Mouse (Mus musculus): Measurements from ENCODE around the gene Tmem163. TPM values are rescaled to one million over a fixed set of nuclear protein-coding genes. Genes with fewer than 3 reads are reported as not detected.

The Tmem163 gene
- polyA plus RNA-seq, 1 experiment from 2014 or later = 8.7 TPM

- Histone ChIP-seq H3K9ac (no peak overlapping the region), H3K36me3 (no peaks in the 10 kb centered on the region), H3K4me1 (no peaks in the 10 kb centered on the region), H3K4me2 (replicated peaks) (no peak overlapping the region), H3K4me3 (no peak overlapping the region), H3K9me3 (no peaks in the 10 kb centered on the region), H3K27ac (no peak overlapping the region), H3K27me3 (no peaks in the 10 kb centered on the region)
- no peak for ATAC-seq (ENCODE audit: insufficient number of reproducible peaks, insufficient read depth, low FRiP score, low TSS enrichment)
- 69% methylated on average over 2 of the region's 2 CpGs for WGBS
Measured at GRCm38 (mm10) chr1:127637917-127638316, 41.4 kb downstream of the Tmem163 start.

DNA sequence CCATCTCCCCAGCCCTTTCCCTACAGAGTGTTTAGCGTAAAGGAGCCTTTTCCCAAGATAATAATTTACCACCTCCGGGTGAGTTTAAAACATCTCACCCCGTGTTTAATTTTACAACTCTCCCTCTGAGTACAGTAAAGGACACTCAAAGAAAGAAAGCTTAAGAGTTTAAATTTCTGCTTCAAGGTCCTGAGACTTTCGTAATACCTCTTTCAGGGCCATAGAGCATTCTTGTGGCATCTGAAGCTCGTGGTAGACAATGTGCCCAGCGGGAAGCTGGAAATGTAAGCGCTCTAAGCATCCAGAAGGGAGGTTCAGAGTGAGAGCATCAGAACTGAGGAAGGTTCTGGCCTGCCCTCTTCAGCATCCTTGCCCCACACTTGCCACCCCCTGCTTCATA is 52.2 kb downstream of the Tmem163 start:
- no peak overlapping the region for H3K4me3 ChIP-seq
- H3K4me2 ChIP-seq (replicated peaks) = no peak overlapping the region
- H3K27me3 ChIP-seq = no peaks in the 10 kb centered on the region
- ATAC-seq (ENCODE audit: insufficient number of reproducible peaks, insufficient read depth, low FRiP score, low TSS enrichment) = no peak
- 74% methylated on average over 7 of the region's 7 CpGs for WGBS
- H3K4me1 ChIP-seq = peaks cover 4% of the 10 kb centered on the region
- no peaks in the 10 kb centered on the region for H3K9me3 ChIP-seq
- H3K9ac ChIP-seq = no peak overlapping the region
- H3K36me3 ChIP-seq = no peaks in the 10 kb centered on the region
- H3K27ac ChIP-seq = no peak overlapping the region

DNA sequence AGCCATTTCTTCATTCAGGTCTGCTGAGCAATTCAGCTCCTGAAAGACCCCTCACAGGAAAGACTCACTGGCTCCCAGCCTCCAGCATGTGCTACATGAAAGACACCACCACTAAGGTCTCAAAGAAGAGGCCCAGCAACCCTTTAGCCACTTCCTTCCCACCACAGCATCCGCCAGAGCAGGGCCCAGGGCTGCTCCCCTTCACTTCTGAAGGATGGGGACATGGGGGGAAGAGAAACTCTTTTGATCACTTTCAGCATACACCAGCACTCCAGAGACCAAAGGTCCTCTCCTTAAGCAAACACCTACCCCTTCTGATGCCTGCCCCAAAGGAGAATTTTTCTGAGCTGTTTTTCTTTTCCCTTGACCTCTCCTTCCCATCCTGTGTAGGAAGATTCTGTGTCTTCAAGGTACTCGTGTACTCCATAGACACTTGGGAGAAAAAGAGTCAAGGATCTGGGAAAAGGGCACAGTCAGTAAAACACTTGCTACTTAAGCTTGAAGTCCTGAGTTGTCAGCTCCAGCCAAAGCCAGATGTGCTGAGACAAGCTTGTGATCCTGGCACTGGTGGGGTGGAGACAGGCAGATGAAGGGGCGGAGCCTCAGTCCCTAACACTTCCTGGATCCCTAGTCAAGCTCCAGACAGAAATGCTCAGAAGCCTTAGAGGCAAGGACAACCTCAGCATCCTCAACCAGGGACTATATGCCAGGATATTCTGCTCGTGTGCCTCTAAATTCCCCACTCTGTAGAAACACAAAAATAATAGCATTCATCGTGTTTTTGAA is 53.6 kb downstream of the Tmem163 start:
- H3K9ac ChIP-seq = no peak overlapping the region
- no peak overlapping the region for H3K27ac ChIP-seq
- H3K36me3 ChIP-seq = no peaks in the 10 kb centered on the region
- no peak overlapping the region for H3K4me2 ChIP-seq (replicated peaks)
- peaks cover 4% of the 10 kb centered on the region for H3K4me1 ChIP-seq
- no peaks in the 10 kb centered on the region for H3K27me3 ChIP-seq
- ATAC-seq (ENCODE audit: insufficient number of reproducible peaks, insufficient read depth, low FRiP score, low TSS enrichment) = peak; percentile 59; the same call in 1 of the 2 replicates
- no peaks in the 10 kb centered on the region for H3K9me3 ChIP-seq
- H3K4me3 ChIP-seq = no peak overlapping the region
- 46% methylated on average over 5 of the region's 5 CpGs for WGBS

DNA sequence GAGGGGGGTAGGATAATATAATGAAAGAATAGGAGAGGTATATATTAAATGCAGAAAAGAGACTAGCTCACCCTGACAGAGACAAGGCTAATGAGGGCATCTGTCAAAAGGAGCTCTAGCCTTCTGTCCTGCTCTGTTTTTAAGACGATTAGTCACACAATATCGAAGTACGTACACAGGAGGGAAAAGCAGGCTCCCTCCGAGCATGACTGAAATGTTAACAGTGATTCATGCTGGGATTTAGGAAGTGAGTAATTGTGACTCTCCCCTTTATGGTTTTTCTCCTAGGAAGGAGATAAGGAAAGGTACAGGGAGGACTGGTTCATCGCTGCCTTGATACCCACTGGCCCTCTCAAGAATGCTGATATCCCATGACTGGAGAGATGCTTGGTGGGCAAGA is 57.0 kb downstream of the Tmem163 start:
- 73% methylated on average over 5 of the region's 5 CpGs for WGBS
- Histone ChIP-seq H3K36me3 (no peaks in the 10 kb centered on the region), H3K27me3 (no peaks in the 10 kb centered on the region), H3K9me3 (no peaks in the 10 kb centered on the region), H3K4me1 (peaks cover 4% of the 10 kb centered on the region), H3K9ac (no peak overlapping the region), H3K4me3 (no peak overlapping the region), H3K27ac (no peak overlapping the region), H3K4me2 (replicated peaks) (no peak overlapping the region)
- ATAC-seq (ENCODE audit: insufficient number of reproducible peaks, insufficient read depth, low FRiP score, low TSS enrichment) = no peak

DNA sequence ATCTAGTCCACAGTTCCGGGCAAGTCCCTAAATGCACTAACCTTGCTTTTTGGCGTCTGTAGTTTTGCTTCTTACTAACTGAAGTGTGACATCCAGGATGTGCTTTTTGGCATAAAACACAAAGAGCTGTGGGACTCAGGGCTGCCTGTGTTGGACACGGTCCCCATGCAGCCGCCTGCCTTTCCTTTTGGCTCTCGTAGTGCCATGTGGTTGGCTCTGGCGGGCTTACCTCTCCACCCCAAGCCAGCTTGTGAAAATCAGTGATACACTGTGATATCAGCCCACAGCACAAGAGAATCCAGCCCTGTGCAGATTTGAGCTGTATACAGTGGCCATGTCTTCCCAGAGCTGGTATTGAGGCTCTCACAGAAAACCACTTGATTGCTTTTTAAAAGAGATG is 60.3 kb downstream of the Tmem163 start:
- no peaks in the 10 kb centered on the region for H3K9me3 ChIP-seq
- no peak overlapping the region for H3K27ac ChIP-seq
- no peak overlapping the region for H3K9ac ChIP-seq
- H3K4me1 ChIP-seq = no peaks in the 10 kb centered on the region
- no peaks in the 10 kb centered on the region for H3K36me3 ChIP-seq
- WGBS = 82% methylated on average over 6 of the region's 6 CpGs
- no peak overlapping the region for H3K4me2 ChIP-seq (replicated peaks)
- no peak overlapping the region for H3K4me3 ChIP-seq
- no peak for ATAC-seq (ENCODE audit: insufficient number of reproducible peaks, insufficient read depth, low FRiP score, low TSS enrichment)
- no peaks in the 10 kb centered on the region for H3K27me3 ChIP-seq

DNA sequence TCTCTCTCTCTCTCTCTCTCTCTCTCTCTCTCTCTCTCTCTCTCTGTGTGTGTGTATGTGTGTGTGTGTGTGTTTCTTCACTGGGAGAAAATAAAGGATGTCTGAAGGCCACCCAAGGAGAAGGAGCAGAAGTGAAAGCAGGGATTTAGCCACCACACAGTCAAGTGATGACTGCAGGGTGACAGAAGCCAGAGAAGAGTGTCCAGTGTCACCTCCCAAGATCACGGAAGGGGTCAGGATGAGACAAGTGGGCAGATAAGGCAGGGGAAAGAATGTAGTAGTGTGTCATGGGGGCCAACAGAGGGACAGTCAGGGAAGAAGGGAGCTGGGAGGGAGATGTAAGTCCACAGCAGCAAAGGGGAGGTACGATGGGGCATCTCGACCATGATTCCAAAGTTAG is 69.0 kb downstream of the Tmem163 start:
- Histone ChIP-seq H3K27ac (no peak overlapping the region), H3K36me3 (no peaks in the 10 kb centered on the region), H3K4me1 (no peaks in the 10 kb centered on the region), H3K9ac (no peak overlapping the region), H3K4me2 (replicated peaks) (no peak overlapping the region), H3K4me3 (no peak overlapping the region), H3K27me3 (no peaks in the 10 kb centered on the region), H3K9me3 (no peaks in the 10 kb centered on the region)
- whole genome bisulfite sequencing = 84% methylated on average over 3 of the region's 3 CpGs
- no peak for ATAC-seq (ENCODE audit: insufficient number of reproducible peaks, insufficient read depth, low FRiP score, low TSS enrichment)

GRCm38 (mm10) chr1:127609814-127610213 is 69.5 kb downstream of the Tmem163 start:
- 74% methylated on average over 2 of the region's 2 CpGs for WGBS
- no peak overlapping the region for H3K27ac ChIP-seq
- H3K4me2 ChIP-seq (replicated peaks) = no peak overlapping the region
- no peak overlapping the region for H3K9ac ChIP-seq
- no peaks in the 10 kb centered on the region for H3K9me3 ChIP-seq
- no peak for ATAC-seq (ENCODE audit: insufficient number of reproducible peaks, insufficient read depth, low FRiP score, low TSS enrichment)
- no peaks in the 10 kb centered on the region for H3K27me3 ChIP-seq
- no peak overlapping the region for H3K4me3 ChIP-seq
- no peaks in the 10 kb centered on the region for H3K36me3 ChIP-seq
- no peaks in the 10 kb centered on the region for H3K4me1 ChIP-seq

GRCm38 (mm10) chr1:127608326-127608725 is 71.0 kb downstream of the Tmem163 start:
- Histone ChIP-seq H3K27ac (no peak overlapping the region), H3K9me3 (no peaks in the 10 kb centered on the region), H3K36me3 (no peaks in the 10 kb centered on the region), H3K9ac (no peak overlapping the region), H3K27me3 (no peaks in the 10 kb centered on the region), H3K4me2 (replicated peaks) (no peak overlapping the region), H3K4me1 (no peaks in the 10 kb centered on the region), H3K4me3 (no peak overlapping the region)
- WGBS = 85% methylated on average over 3 of the region's 3 CpGs
- no peak for ATAC-seq (ENCODE audit: insufficient number of reproducible peaks, insufficient read depth, low FRiP score, low TSS enrichment)

GRCm38 (mm10) chr1:127603697-127604631 is 75.4 kb downstream of the Tmem163 start:
- 73% methylated on average over 9 of the region's 9 CpGs for WGBS
- no peak for ATAC-seq (ENCODE audit: insufficient number of reproducible peaks, insufficient read depth, low FRiP score, low TSS enrichment)
- Histone ChIP-seq H3K36me3 (no peaks in the 10 kb centered on the region), H3K9me3 (no peaks in the 10 kb centered on the region), H3K27ac (no peak overlapping the region), H3K4me2 (replicated peaks) (no peak overlapping the region), H3K27me3 (no peaks in the 10 kb centered on the region), H3K9ac (no peak overlapping the region), H3K4me3 (no peak overlapping the region), H3K4me1 (no peaks in the 10 kb centered on the region)

GRCm38 (mm10) chr1:127596143-127596542 is 83.2 kb downstream of the Tmem163 start:
- Histone ChIP-seq H3K27me3 (no peaks in the 10 kb centered on the region), H3K9me3 (no peaks in the 10 kb centered on the region), H3K4me1 (no peaks in the 10 kb centered on the region), H3K9ac (no peak overlapping the region), H3K4me3 (no peak overlapping the region), H3K36me3 (no peaks in the 10 kb centered on the region), H3K4me2 (replicated peaks) (no peak overlapping the region), H3K27ac (no peak overlapping the region)
- WGBS = 91% methylated on average over 4 of the region's 4 CpGs
- no peak for ATAC-seq (ENCODE audit: insufficient number of reproducible peaks, insufficient read depth, low FRiP score, low TSS enrichment)

GRCm38 (mm10) chr1:127595735-127596134 is 83.6 kb downstream of the Tmem163 start:
- Histone ChIP-seq H3K4me1 (no peaks in the 10 kb centered on the region), H3K9me3 (no peaks in the 10 kb centered on the region), H3K9ac (no peak overlapping the region), H3K27ac (no peak overlapping the region), H3K27me3 (no peaks in the 10 kb centered on the region), H3K4me2 (replicated peaks) (no peak overlapping the region), H3K4me3 (no peak overlapping the region), H3K36me3 (no peaks in the 10 kb centered on the region)
- no peak for ATAC-seq (ENCODE audit: insufficient number of reproducible peaks, insufficient read depth, low FRiP score, low TSS enrichment)
- WGBS = 68% methylated on average over 1 of the region's 1 CpGs

DNA sequence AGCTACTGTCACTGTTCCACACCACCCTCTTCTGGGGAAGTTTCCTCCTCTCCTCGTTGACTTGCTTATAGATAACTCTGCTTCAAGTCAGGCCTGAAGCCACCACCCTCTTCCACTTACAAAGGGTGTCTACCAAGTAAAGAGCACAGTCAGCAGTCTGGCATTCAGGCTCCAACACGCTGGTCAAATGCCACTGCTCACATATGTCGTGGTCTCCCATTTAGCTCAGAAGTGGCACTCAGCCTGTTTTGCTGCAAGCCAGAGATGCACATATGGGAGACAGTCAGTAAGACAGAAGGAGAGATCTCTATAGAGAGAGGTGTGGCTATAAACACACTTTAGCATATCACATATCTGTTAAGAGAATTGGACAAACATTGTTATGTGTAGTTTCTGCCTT is 89.8 kb downstream of the Tmem163 start:
- no peak for ATAC-seq (ENCODE audit: insufficient number of reproducible peaks, insufficient read depth, low FRiP score, low TSS enrichment)
- Histone ChIP-seq H3K27ac (no peak overlapping the region), H3K36me3 (no peaks in the 10 kb centered on the region), H3K4me3 (no peak overlapping the region), H3K27me3 (no peaks in the 10 kb centered on the region), H3K9ac (no peak overlapping the region), H3K9me3 (no peaks in the 10 kb centered on the region), H3K4me2 (replicated peaks) (no peak overlapping the region), H3K4me1 (no peaks in the 10 kb centered on the region)
- WGBS = 73% methylated on average over 3 of the region's 3 CpGs

Data from embryonic facial prominence, embryonic 12.5 days (tissue).